Mouse (Mus musculus) liver, postnatal 0 days (tissue): ENCODE measurements around the gene Mecr.

Experiments
- CTCF ChIP-seq: sonication (generic); IDR thresholded peaks from 2 replicates; pipeline ENCODE4 v1.5.1; 2016; ENCODE audit warnings: antibody characterized with exemption, low read depth
- EP300 ChIP-seq: IDR thresholded peaks from 2 replicates; pipeline ENCODE4 v1.6.1; 2016; ENCODE audit warnings: antibody characterized with exemption, low read depth, mild to moderate bottlenecking

- TF ChIP-seq CTCF = no peak
- TF ChIP-seq EP300 = no peak
Measured at GRCm38 (mm10) chr4:131879692-131880091, 36.4 kb downstream of the Mecr start.
